Mouse (Mus musculus) adrenal gland, adult 8-10 months (tissue): ENCODE results near the gene Scarb2. TPM values are rescaled to one million over a fixed set of nuclear protein-coding genes. Genes with fewer than 3 reads are reported as not detected.

Experiments used
- microRNA-seq, 2 experiments: library from miRNA; unstranded; fragments of <30 nt; microRNA quantifications; one replicate each; pipeline ENCODE4 v1.2.0; 2022
- total RNA-seq, 4 experiments: library from RNA; stranded (reverse); gene quantifications; 2 replicates each; pipeline ENCODE4 v1.2.4; 2022

The Scarb2 gene
- total RNA-seq, 4 experiments from 2014 or later, result 66.0 to 88.0 (median 76.6) TPM

Small RNA genes lying within 50 kb of the gene (microRNA-seq; reads per million reads assigned to microRNA genes)
- gene Mir6415, result 0 reads per million in 2 experiments

Other genes with a start within 250 kb of the Scarb2 start
- gene Naaa, start 228.7 kb downstream of the Scarb2 start, total RNA-seq, result 10 to 100 TPM; 22.5 to 30.9 (median 26.2) TPM
- gene Sdad1, start 196.4 kb downstream of the Scarb2 start, total RNA-seq, result 10 to 100 TPM; 28.0 to 45.8 (median 35.1) TPM
- gene Cxcl9, start 178.8 kb downstream of the Scarb2 start, total RNA-seq, result 1 to 10 TPM in 2 of 4 experiments, under 1 TPM in 2; 0.65 to 6.8 (median 1.1) TPM
- 10 to 100 TPM; 38.9 to 87.1 (median 64.7) TPM for gene Art3, start 175.0 kb downstream of the Scarb2 start, total RNA-seq
- gene Cxcl10, start 157.9 kb downstream of the Scarb2 start, total RNA-seq, result 1 to 10 TPM in 2 of 4 experiments, under 1 TPM in 2; 0.35 to 2.1 (median 1.1) TPM
- gene Nup54, start 71.6 kb downstream of the Scarb2 start, total RNA-seq, result 10 to 100 TPM; 23.5 to 36.6 (median 26.6) TPM
- not detected for gene Fam47e, start 48.2 kb upstream of the Scarb2 start, total RNA-seq
- gene Stbd1, start 96.2 kb upstream of the Scarb2 start, total RNA-seq, result 1 to 10 TPM; 4.8 to 6.1 (median 5.5) TPM
- gene Ccdc158, start 168.4 kb upstream of the Scarb2 start, total RNA-seq, result under 1 TPM; 0.26 to 0.71 (median 0.55) TPM
- gene Shroom3, start 176.6 kb upstream of the Scarb2 start, total RNA-seq, result 10 to 100 TPM in 3 of 4 experiments, 1 to 10 TPM in 1; 9.0 to 12.4 (median 10.8) TPM